Mouse (Mus musculus) cerebellum, postnatal 4 days (tissue): ENCODE results near the gene Oxt.

ENCODE experiments used
- DNase-seq, 2 experiments: peaks; one replicate each; pipeline ENCODE4 v3.0.0; 2022; ENCODE audit warnings: low spot score in 2 of 2, mixed read lengths in 1 of 2

Gene Oxt

DNA sequence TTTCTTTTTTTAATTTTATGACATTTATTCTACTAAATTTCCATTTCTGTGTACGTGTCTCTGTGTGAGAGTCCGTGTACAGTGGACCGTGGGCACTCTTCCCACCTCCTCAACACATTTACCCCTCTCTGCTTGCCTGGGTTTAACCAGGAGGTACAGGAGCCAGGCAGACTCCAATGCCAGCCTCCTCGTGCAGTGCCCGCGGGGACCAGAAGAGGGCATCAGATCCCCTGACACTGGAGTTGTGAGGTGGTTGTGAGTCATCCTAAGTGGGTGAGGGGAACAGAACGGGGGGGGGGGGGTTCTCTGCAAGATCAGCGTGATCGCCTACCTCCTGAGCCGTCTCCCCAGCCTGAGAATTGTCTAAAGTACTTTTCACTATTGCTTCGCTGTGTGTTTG, 2.2 kb downstream of the Oxt start:
- peak in 1 of 2 experiments; percentile 63 for DNase-seq

DNA sequence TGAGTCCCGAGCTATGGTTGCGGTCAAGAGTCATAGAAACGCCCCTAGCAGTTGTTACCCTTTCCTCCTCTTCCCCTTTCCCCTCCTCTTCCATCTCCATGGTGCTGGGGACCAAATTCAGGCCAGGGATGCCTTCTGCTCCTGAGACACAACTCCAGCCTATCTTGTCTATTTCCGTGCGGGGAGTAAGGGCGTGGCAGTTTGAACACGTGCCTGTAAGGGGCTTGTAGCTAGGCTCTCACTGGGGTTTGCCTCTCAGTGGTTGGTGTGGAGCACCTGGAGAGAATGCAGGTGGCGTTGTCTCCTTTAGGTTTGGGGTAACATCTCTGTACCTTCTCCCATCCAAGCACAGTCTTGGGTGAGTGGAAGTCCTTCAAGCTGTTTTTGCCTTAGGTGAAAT, 3.8 kb downstream of the Oxt start:
- DNase-seq, result no peak

DNA sequence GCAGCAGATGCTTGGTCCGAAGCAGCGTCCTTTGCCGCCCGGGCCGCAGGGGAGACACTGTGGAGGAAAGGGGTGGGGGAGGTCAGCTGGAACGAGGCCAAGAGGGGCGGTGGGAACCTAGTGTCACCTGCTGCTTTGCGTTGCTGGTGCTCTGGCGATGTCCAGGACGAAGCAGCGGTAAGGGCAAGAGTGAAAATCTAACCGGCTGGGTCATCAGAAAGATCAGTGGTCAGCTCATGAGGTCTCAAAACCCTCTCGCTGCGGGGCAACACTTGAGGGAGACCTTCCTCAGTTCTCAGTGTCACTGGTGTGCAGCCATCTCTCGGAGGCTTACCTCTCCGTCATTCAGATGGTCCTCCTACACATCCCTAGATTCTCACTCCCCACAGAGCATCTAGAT, 5.2 kb downstream of the Oxt start:
- no peak for DNase-seq

DNA sequence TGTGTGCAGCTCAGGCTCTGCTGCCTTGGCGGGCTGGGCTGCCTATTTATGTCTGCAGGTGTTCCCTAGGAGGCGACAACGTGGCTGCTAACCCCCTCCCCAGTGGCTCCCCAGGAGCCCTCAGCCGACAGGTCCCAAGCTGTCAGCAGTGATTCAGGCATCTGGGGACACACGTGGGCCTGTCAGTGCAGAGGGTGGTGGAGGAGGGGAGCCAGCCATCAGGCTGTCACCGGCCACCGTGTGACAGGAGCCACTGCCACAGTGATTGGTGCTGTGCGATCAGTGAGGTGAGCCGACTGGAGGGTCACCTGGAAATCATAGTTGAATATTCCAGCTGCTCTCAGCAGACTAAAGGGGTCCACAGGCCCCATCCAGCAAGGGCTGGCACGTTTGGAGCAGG, 6.6 kb downstream of the Oxt start, which contains the start of gene Avp:
Gene Avp, minus strand, starts transcription at position 3 of the 400 bp plus-strand sequence.
- no peak for DNase-seq

DNA sequence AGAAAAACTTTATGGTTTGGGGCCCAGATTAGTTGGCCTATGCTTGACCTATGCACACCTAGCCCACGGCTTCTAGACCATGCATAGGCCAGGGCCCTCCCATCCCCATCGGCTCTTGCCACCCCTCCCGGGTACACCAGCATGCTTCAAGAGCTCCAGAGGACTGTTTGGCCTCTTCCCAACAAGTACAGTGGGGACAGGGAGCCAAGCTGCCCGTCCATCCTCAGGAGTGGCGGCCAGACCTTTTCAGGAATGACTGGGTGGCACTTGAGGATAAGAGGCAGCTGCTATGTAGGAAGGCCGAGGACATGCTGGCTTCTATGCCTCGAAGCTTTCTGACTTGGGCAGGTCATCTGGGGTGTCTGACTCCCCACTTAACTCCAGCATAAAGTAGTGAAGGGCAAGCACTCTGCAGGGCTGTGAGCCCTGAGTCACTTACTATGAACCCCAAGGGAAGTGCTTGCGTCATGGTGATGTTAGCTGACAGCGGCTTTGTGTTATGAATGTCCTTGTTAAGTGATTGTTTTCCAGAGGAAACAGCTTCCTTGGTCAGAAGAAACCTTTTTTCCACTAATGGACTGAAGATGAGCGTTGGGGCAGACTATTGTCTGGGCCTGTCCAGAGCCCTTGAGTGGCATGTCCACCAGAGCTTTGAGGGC, 8.1 kb downstream of the Oxt start:
- DNase-seq, result no peak

DNA sequence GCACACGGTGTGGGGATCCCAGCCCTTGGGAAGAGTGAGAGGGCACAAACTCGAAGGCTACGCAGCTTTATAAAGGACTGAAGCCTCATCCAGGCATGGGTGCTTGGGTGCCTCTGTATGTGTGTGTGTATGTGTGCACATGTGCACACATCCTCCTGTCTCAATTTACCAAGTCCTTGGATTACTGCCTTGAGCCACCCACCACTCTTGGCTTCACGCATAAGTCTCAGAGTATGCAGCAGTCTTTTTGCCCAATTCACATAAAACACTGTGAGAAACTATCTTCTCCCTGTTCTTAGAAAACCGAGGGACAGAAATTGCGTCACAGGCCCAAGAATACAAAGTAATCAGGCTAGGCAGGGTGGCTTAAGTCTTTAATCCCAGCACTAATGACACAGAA, 10.0 kb downstream of the Oxt start:
- no peak for DNase-seq

DNA sequence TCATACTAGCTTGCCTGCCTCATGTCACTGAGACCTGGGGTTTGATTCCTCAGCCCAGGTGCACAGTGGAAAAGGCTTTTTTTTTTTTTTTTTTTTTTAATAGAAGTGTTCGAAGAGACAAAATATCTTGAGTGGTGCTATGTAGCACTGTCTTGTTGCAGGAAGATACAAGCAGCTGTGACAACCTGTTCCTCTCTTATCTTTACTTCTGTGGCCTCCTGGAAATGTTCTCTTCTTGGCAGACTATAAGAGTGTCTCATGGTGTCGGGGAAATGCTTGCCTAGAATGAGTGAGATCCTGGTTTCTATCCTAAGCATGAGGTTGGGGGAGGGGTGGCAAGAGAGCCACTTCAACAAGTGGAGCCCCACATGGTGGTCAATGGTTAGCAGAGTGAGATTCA, 12.4 kb downstream of the Oxt start:
- no peak for DNase-seq

DNA sequence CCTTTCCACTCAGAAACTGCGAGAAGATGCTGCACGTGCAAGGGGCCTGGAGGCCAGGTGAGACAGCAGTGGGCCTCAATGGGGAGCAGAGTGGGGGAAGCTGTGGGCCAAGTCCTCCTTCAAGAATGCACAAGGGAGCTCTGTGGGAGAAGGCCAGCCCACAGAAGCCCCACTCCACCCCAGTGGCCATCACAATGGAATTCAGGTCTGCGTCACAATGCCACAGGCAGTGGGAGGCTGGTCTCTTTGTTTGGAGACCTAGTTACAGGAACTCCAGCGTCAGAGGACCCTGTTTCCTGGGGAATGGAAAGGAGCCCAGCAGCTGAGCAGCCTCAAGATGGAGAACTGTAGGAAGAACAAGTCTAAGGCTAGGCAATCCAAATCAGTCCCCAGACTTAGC, 13.2 kb downstream of the Oxt start:
- DNase-seq, result no peak

DNA sequence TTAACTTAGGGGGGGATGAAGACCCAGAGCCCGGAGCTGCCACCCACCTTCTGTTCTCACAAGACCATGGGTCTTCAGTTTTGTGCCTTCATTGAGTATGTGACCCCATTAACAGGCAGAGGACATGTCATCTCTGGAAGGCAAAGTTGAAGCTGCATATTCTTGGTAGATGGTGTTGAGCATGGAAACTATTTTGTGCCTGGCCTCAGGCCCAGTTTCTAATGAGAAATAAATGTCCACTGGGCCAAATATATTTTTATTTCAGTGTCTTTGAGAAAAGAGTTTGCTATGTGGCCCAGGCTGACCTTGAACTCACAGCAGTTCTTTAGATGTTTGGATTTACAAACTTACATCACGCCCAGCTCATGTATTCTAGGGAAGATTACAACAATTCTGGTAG, 13.8 kb downstream of the Oxt start:
- no peak for DNase-seq

DNA sequence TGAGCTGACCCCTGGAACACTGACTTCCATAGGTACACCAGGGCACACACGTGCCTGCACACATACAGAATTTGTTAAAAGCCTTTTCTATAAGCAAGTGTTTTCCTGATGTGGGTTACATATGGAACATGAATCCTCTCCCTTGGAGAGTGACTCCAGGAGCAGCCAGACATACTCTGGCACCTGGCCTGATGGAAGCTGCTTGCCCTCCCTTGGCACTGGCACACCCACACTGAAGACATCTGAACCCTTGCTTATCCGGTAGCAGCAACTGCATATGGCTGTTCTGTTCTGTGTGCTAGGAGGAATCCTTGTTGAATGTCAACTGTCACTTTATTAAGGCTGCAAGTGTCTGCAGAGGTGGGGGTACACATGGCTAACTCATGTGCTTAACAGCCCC, 15.0 kb downstream of the Oxt start:
- DNase-seq, result no peak

DNA sequence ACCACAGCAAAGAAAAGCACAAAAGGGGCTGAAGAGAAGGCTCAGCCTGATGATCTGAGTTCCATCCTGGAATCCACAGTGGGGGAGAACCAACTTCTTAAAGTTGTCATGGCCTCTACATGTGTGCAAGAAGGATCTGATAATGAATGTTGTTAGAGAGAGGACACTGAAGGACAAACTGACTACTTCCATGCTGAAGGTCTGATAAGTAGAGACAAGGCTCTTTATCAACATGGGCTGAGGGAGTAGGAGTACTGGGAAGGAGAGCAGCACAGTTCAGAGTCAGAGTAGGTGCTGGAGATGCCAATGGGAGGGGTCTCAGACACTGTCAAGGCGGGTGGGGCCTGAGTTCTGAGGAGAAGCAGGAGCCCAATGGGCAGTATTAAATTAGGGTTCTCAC, 19.6 kb downstream of the Oxt start:
- DNase-seq, result no peak

DNA sequence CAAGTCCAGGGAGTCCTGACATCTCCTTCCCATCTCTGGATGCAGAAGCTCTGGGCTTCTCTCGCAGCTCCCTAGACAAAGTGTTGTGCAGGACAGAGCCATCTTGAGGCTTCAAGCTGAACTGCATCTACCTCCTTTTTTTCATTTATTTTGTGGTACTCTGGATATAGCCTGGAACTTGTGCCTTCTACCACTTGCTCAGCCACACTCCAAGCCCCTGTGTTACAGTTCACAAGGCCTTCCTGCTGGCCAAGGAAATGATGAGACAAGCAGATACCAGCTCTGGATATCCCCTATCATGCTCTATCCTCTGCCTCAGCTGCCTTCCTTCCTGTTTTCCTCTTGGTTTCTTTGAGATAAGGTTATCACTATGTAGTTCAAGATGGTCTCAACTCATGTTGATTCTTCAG, 21.6 kb downstream of the Oxt start:
- peak in 1 of 2 experiments; percentile 24 for DNase-seq

DNA sequence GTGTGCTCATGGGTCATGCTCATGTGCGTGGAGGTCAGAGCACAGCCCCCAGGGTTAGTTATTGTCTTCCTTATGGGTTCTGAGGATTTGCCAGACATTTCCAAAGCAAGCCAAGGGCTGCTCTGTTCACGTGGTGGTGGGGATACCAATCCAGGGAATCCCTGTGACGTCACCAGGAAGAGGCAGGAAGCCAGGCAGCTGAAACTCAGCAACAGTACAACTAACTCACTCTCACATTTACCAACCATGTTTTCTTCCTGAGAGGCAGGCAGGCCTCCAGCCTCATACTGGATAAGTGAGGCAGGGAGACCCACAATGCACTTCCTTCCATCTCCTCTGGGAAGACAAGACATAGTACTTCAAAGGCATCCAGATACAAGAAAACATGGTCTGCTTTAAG, 22.4 kb downstream of the Oxt start:
- DNase-seq, result no peak

DNA sequence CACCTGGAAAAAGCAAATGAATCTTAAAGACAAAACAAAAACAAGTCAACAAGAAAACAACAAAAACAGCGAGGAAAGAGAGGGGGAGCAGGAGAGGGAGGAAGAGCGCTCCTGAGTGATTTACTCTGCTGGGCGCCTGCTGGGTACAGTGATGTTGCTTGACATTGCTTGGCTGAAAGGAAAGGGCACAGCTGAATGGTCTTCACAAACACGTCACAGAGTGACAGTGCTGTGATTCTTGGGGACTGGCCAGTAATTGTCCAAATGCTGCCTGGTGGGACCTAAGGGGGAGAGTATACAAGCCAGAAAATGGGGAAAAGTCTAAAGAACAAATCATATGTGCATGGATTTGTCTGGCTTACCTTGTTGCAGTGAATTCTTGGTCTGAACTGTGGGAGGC, 26.2 kb downstream of the Oxt start:
- no peak for DNase-seq

DNA sequence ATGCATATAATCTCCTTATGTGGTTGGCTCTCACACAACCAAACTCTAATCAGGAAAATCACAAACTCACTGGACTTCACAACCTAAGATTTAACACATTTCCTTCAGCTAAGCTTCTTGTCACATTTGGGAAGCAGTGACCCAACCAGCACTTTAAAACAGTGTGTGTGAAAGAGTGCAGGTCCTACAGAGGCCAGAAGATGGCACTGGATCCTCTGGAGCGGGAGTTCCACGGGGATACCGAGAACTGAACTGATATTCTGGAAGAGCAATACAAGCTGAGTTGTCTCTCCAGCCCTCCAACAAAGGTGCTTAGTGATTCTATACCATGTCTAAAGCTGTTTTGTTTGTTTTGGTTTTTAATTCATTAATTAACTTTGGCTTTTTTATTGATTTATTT, 37.1 kb downstream of the Oxt start:
- peak in 1 of 2 experiments; percentile 21 for DNase-seq

DNA sequence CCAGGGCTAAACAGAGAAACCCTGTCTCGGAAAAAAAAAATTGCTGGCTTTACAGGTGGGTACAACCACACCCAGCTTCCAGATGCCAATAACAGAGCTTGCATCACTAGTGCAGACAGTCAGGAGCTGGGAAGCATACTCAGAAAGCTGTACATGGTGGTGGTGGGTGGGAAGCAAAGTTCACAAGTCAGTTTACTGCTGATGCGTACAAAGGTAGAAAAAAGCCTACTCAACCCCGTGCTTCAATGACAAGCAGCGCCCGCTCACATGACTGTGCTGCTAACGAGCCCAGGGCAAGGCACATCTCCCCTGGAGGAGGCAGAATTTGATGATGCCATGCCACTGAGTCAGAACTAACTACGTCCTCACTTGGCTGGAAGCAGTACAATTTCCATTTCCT, 43.0 kb downstream of the Oxt start:
- DNase-seq, result no peak
